Mouse (Mus musculus) liver, embryonic 16.5 days (tissue): ENCODE measurements around the gene Tpbg. TPM values are rescaled to one million over a fixed set of nuclear protein-coding genes. Genes with fewer than 3 reads are reported as not detected.
A peak's percentile ranks its signal among the peaks of the same experiment; 100 is the strongest.

Experiments used
- ATAC-seq: fragments of 200-750 bp; cut with Nextera tagmentation; 2 replicates; pipeline ENCODE4 v1.8.0; 2017; ENCODE audit warnings: low read depth, mild to moderate bottlenecking, moderate number of reproducible peaks, moderate library complexity
- H3K27ac ChIP-seq: fragments of 300-500 bp; sonication (generic); 2 replicates; pipeline ENCODE4 v1.5.1; 2014; ENCODE audit warnings: mild to moderate bottlenecking, low read length
- H3K27me3 ChIP-seq: fragments of 300-500 bp; sonication (generic); 2 replicates; pipeline ENCODE4 v1.6.1; 2014; ENCODE audit warnings: low read depth, low read length, mixed read lengths; ENCODE audit not compliant: control insufficient read depth, insufficient read depth
- H3K36me3 ChIP-seq: fragments of 300-500 bp; sonication (generic); 2 replicates; pipeline ENCODE4 v1.6.1; 2014; ENCODE audit warnings: mild to moderate bottlenecking; ENCODE audit not compliant: control insufficient read depth, insufficient read depth
- H3K4me1 ChIP-seq: fragments of 300-500 bp; sonication (generic); 2 replicates; pipeline ENCODE4 v1.6.1; 2014; ENCODE audit warnings: low read depth, low read length, mixed read lengths; ENCODE audit not compliant: control insufficient read depth
- H3K4me2 ChIP-seq: fragments of 300-500 bp; sonication (generic); 2 replicates; pipeline ENCODE4 v1.6.1; 2014; ENCODE audit warnings: low read depth, low read length, mixed read lengths
- H3K4me3 ChIP-seq: fragments of 300-500 bp; sonication (generic); 2 replicates; pipeline ENCODE4 v1.5.1; 2014; ENCODE audit warnings: low read depth, mild to moderate bottlenecking, low read length
- H3K9ac ChIP-seq: fragments of 300-500 bp; sonication (generic); 2 replicates; pipeline ENCODE4 v1.6.1; 2014; ENCODE audit warnings: low read depth, low read length
- H3K9me3 ChIP-seq: fragments of 300-500 bp; sonication (generic); replicated peaks from 2 replicates; pipeline ENCODE4 v1.6.1; 2016; ENCODE audit warnings: low read length; ENCODE audit not compliant: control insufficient read depth
- WGBS: fragments of 180-500 bp; shearing (Covaris S2); extraction: QIAGEN DNeasy Blood & Tissue Kit; methylation state at CpG from one replicate; pipeline ENCODE4 v1.1.7; 2014; ENCODE audit not compliant: insufficient replicate concordance; 5-methylcytosine and 5-hydroxymethylcytosine counted together
- polyA plus RNA-seq: library from polyadenylated mRNA; unstranded; fragments of >200 nt; fragmentation: Nextera tagmentation; extraction: Ambion mirVana; gene quantifications from 2 replicates; pipeline ENCODE4 v1.2.1, GENCODE M21; 2015

Gene Tpbg
- polyA plus RNA-seq, 1 experiment from 2014 or later, result 0.11 TPM

GRCm38 (mm10) chr9:85843031-85843890 is 1.1 kb downstream of the Tpbg start:
- under 1% methylated on average over 61 of the region's 65 CpGs for WGBS
- peaks cover 48% of the 10 kb centered on the region for H3K27me3 ChIP-seq
- peak overlapping the region; percentile 63 for H3K4me2 ChIP-seq
- no peaks in the 10 kb centered on the region for H3K9me3 ChIP-seq
- H3K27ac ChIP-seq, result no peak overlapping the region
- H3K4me1 ChIP-seq, result no peaks in the 10 kb centered on the region
- peak overlapping the region; percentile 54 for H3K4me3 ChIP-seq
- ATAC-seq, result 0 out of 2 replicates have a peak, but pooled peaks have one; percentile 13
- no peaks in the 10 kb centered on the region for H3K36me3 ChIP-seq
- H3K9ac ChIP-seq, result no peak overlapping the region

GRCm38 (mm10) chr9:85843891-85844646 is 1.9 kb downstream of the Tpbg start:
- Histone ChIP-seq H3K9me3 (no peaks in the 10 kb centered on the region), H3K4me3 (peak overlapping the region; percentile 54), H3K27ac (no peak overlapping the region), H3K9ac (no peak overlapping the region), H3K4me1 (no peaks in the 10 kb centered on the region), H3K4me2 (peak overlapping the region; percentile 63), H3K27me3 (peaks cover 48% of the 10 kb centered on the region), H3K36me3 (no peaks in the 10 kb centered on the region)
- WGBS, result 5% methylated on average over 74 of the region's 80 CpGs
- ATAC-seq, result no peak

- Histone ChIP-seq H3K9ac (no peak overlapping the region), H3K9me3 (no peaks in the 10 kb centered on the region), H3K4me3 (no peak overlapping the region), H3K36me3 (no peaks in the 10 kb centered on the region), H3K4me1 (no peaks in the 10 kb centered on the region), H3K4me2 (no peak overlapping the region), H3K27ac (no peak overlapping the region), H3K27me3 (peaks cover 48% of the 10 kb centered on the region)
- ATAC-seq, result no peak
- 66% methylated on average over 9 of the region's 9 CpGs for WGBS
Measured at GRCm38 (mm10) chr9:85844647-85844983, 2.4 kb downstream of the Tpbg start.

GRCm38 (mm10) chr9:85846186-85846585 is 4.0 kb downstream of the Tpbg start:
- H3K36me3 ChIP-seq, result no peaks in the 10 kb centered on the region
- 55% methylated on average over 2 of the region's 2 CpGs for WGBS
- H3K27me3 ChIP-seq, result peaks cover 41% of the 10 kb centered on the region
- no peak for ATAC-seq
- H3K4me3 ChIP-seq, result no peak overlapping the region
- no peak overlapping the region for H3K4me2 ChIP-seq
- H3K9ac ChIP-seq, result no peak overlapping the region
- no peaks in the 10 kb centered on the region for H3K9me3 ChIP-seq
- H3K27ac ChIP-seq, result no peak overlapping the region
- no peaks in the 10 kb centered on the region for H3K4me1 ChIP-seq

- no peaks in the 10 kb centered on the region for H3K27me3 ChIP-seq
- H3K9ac ChIP-seq, result no peak overlapping the region
- H3K4me1 ChIP-seq, result no peaks in the 10 kb centered on the region
- H3K27ac ChIP-seq, result no peak overlapping the region
- H3K9me3 ChIP-seq, result no peaks in the 10 kb centered on the region
- WGBS, result 51% methylated on average over 4 of the region's 4 CpGs
- H3K4me2 ChIP-seq, result no peak overlapping the region
- no peaks in the 10 kb centered on the region for H3K36me3 ChIP-seq
- no peak for ATAC-seq
- no peak overlapping the region for H3K4me3 ChIP-seq
Measured at GRCm38 (mm10) chr9:85854780-85855179, 12.6 kb downstream of the Tpbg start.

GRCm38 (mm10) chr9:85856511-85856910 is 14.3 kb downstream of the Tpbg start:
- Histone ChIP-seq H3K27ac (no peak overlapping the region), H3K4me2 (no peak overlapping the region), H3K9me3 (no peaks in the 10 kb centered on the region), H3K9ac (no peak overlapping the region), H3K36me3 (no peaks in the 10 kb centered on the region), H3K4me1 (no peaks in the 10 kb centered on the region), H3K4me3 (no peak overlapping the region), H3K27me3 (no peaks in the 10 kb centered on the region)
- ATAC-seq, result no peak
- WGBS, result 49% methylated on average over 6 of the region's 6 CpGs

GRCm38 (mm10) chr9:85861065-85861464 is 18.9 kb downstream of the Tpbg start:
- Histone ChIP-seq H3K4me2 (no peak overlapping the region), H3K9ac (no peak overlapping the region), H3K4me1 (no peaks in the 10 kb centered on the region), H3K27ac (no peak overlapping the region), H3K27me3 (no peaks in the 10 kb centered on the region), H3K9me3 (no peaks in the 10 kb centered on the region), H3K4me3 (no peak overlapping the region), H3K36me3 (no peaks in the 10 kb centered on the region)
- no peak for ATAC-seq
- WGBS, result 30% methylated on average over 4 of the region's 4 CpGs

GRCm38 (mm10) chr9:85862562-85862961 is 20.4 kb downstream of the Tpbg start:
- Histone ChIP-seq H3K4me2 (no peak overlapping the region), H3K27me3 (no peaks in the 10 kb centered on the region), H3K9me3 (no peaks in the 10 kb centered on the region), H3K9ac (no peak overlapping the region), H3K4me1 (no peaks in the 10 kb centered on the region), H3K27ac (no peak overlapping the region), H3K4me3 (no peak overlapping the region), H3K36me3 (no peaks in the 10 kb centered on the region)
- WGBS, result 63% methylated on average over 6 of the region's 6 CpGs
- no peak for ATAC-seq

GRCm38 (mm10) chr9:85872908-85873307 is 30.7 kb downstream of the Tpbg start:
- 56% methylated on average over 7 of the region's 7 CpGs for WGBS
- H3K27ac ChIP-seq, result no peak overlapping the region
- H3K9me3 ChIP-seq, result no peaks in the 10 kb centered on the region
- no peak overlapping the region for H3K4me2 ChIP-seq
- no peak overlapping the region for H3K9ac ChIP-seq
- no peaks in the 10 kb centered on the region for H3K36me3 ChIP-seq
- H3K4me3 ChIP-seq, result no peak overlapping the region
- no peaks in the 10 kb centered on the region for H3K27me3 ChIP-seq
- ATAC-seq, result no peak
- H3K4me1 ChIP-seq, result no peaks in the 10 kb centered on the region
